Mouse (Mus musculus): Measurements from ENCODE around the gene Stard9.
A peak's percentile ranks its signal among the peaks of the same experiment; 100 is the strongest.

Stard9 gene

GRCm38 (mm10) chr2:120730639-120731166 is 101.8 kb downstream of the Stard9 start:
- DNase-seq = peak; percentile 41

GRCm38 (mm10) chr2:120731167-120731862 is 102.4 kb downstream of the Stard9 start:
- peak; percentile 97 for DNase-seq

- no peak for DNase-seq
Observed at GRCm38 (mm10) chr2:120731877-120732530, 103.1 kb downstream of the Stard9 start.

- DNase-seq = no peak
Observed at GRCm38 (mm10) chr2:120745496-120745895, 116.6 kb downstream of the Stard9 start.

GRCm38 (mm10) chr2:120748041-120748440 is 119.1 kb downstream of the Stard9 start:
- DNase-seq = no peak

- no peak for DNase-seq
Observed at GRCm38 (mm10) chr2:120761922-120762321, 133.0 kb downstream of the Stard9 start.

GRCm38 (mm10) chr2:120770265-120770935 is 141.5 kb downstream of the Stard9 start:
- DNase-seq = no peak

Data from embryo, embryonic 11 days (tissue).